Mouse (Mus musculus) CH12.LX (cell line): ENCODE data around the gene Gm19684. TPM values are rescaled to one million over a fixed set of nuclear protein-coding genes. Genes with fewer than 3 reads are reported as not detected.
"Not testable (repeated sequence)": the region's sequence is repeated elsewhere in the genome, so short reads cannot be mapped to it uniquely, and the experiment has no call there.

Experiments used
- DNase-seq: peaks from one replicate; pipeline ENCODE4 v3.0.0-alpha.2; 2013; ENCODE audit errors: extremely low read depth
- H3K27ac ChIP-seq: 2 replicates; pipeline ENCODE4 v1.5.1; 2012; ENCODE audit warnings: low read depth, mild to moderate bottlenecking, control low read depth, moderate library complexity; ENCODE audit not compliant: insufficient read depth
- H3K27me3 ChIP-seq: replicated peaks from 2 replicates; pipeline ENCODE3; 2012; ENCODE audit warnings: inconsistent platforms
- H3K36me3 ChIP-seq, 2 experiments: replicated peaks in 1 of 2; 2 replicates each; pipeline versions ENCODE3 to v1.6.1; 2012; ENCODE audit warnings: inconsistent platforms in 1 of 2, low read length in 1 of 2, mild to moderate bottlenecking in 1 of 2, mixed read lengths in 1 of 2, moderate library complexity in 1 of 2; ENCODE audit not compliant: control insufficient read depth in 1 of 2, insufficient read depth in 1 of 2
- H3K4me1 ChIP-seq, 2 experiments: 2 replicates each; pipeline ENCODE4 v1.6.1; 2012; ENCODE audit warnings: inconsistent platforms in 1 of 2, moderate library complexity in 1 of 2; ENCODE audit not compliant: insufficient read depth in 2 of 2, control insufficient read depth in 1 of 2
- H3K4me2 ChIP-seq: 2 replicates; pipeline ENCODE4 v1.6.1; 2012; ENCODE audit warnings: low read depth, mild to moderate bottlenecking, control low read depth; ENCODE audit not compliant: poor library complexity, insufficient read depth, severe bottlenecking
- H3K4me3 ChIP-seq, 3 experiments: fragments of 150-350 bp in 1 of 3; sonication (generic) in 1 of 3; replicated peaks in 1 of 3; 2 replicates each; pipeline versions ENCODE3 to v1.5.1; 2011 to 2012; ENCODE audit warnings: low read depth in 2 of 3, low read length in 2 of 3, mild to moderate bottlenecking in 2 of 3, moderate library complexity in 2 of 3, control low read depth in 1 of 3, improper control_type of control experiment in 1 of 3, inconsistent platforms in 1 of 3, mixed read lengths in 1 of 3; ENCODE audit not compliant: poor library complexity in 1 of 3
- H3K79me2 ChIP-seq: replicated peaks from 2 replicates; pipeline ENCODE4 v1.6.1; 2012; ENCODE audit warnings: mild to moderate bottlenecking, moderate library complexity; ENCODE audit not compliant: control insufficient read depth, poor library complexity, insufficient read depth, severe bottlenecking; ENCODE audit errors: extremely low read depth
- H3K9ac ChIP-seq: 2 replicates; pipeline ENCODE4 v1.6.1; 2012; ENCODE audit warnings: low read depth, mild to moderate bottlenecking, control low read depth, moderate library complexity; ENCODE audit not compliant: insufficient read depth
- H3K9me3 ChIP-seq: replicated peaks from 2 replicates; pipeline ENCODE3; 2012; ENCODE audit warnings: low read length, inconsistent platforms, mixed read lengths
- HCFC1 ChIP-seq: IDR thresholded peaks from 2 replicates; pipeline ENCODE4 v1.6.1; 2012; ENCODE audit warnings: low read depth, mild to moderate bottlenecking, inconsistent platforms, low read length, improper control_type of control experiment
- JUN ChIP-seq: IDR thresholded peaks from 2 replicates; pipeline ENCODE4 v1.6.1; 2011; ENCODE audit warnings: low read depth, mild to moderate bottlenecking, low read length, improper control_type of control experiment, moderate library complexity; ENCODE audit not compliant: insufficient read depth
- KAT2A ChIP-seq: IDR thresholded peaks from 2 replicates; pipeline ENCODE4 v1.6.1; 2012; ENCODE audit warnings: low read length, improper control_type of control experiment, inconsistent platforms; ENCODE audit not compliant: insufficient replicate concordance
- MAZ ChIP-seq: IDR thresholded peaks from 2 replicates; pipeline ENCODE4 v1.6.1; 2012; ENCODE audit warnings: low read depth, mild to moderate bottlenecking, inconsistent platforms, low read length, improper control_type of control experiment, moderate library complexity
- MEF2A ChIP-seq: IDR thresholded peaks from 2 replicates; pipeline ENCODE4 v1.6.1; 2014; ENCODE audit warnings: low read depth, mild to moderate bottlenecking, inconsistent platforms, low read length, improper control_type of control experiment, borderline replicate concordance
- MYC ChIP-seq: IDR thresholded peaks from 2 replicates; pipeline ENCODE4 v1.6.1; 2011; ENCODE audit warnings: low read depth, mild to moderate bottlenecking, improper control_type of control experiment, low read length
- POLR2A ChIP-seq: IDR thresholded peaks from 2 replicates; pipeline ENCODE4 v1.6.1; 2011; ENCODE audit warnings: low read depth, mild to moderate bottlenecking, improper control_type of control experiment, low read length
- POLR2AphosphoS2 ChIP-seq: IDR thresholded peaks from 2 replicates; pipeline ENCODE4 v1.6.1; 2011; ENCODE audit warnings: low read depth, low read length, improper control_type of control experiment
- RCOR1 ChIP-seq: conservative IDR thresholded peaks from 2 replicates; pipeline ENCODE4 v1.6.1; 2012; ENCODE audit warnings: low read depth, mild to moderate bottlenecking, inconsistent platforms, low read length, improper control_type of control experiment
- TBP ChIP-seq: conservative IDR thresholded peaks from 2 replicates; pipeline ENCODE4 v1.6.1; 2011; ENCODE audit warnings: low read depth, low read length, improper control_type of control experiment
- dilution Hi-C: fragments of 300-500 bp; cut with MboI; formaldehyde crosslinking; loops from 2 replicates; pipeline ENCODE4 v1.14.3; 2020; ENCODE audit warnings: low sequenced_read_pairs; ENCODE audit not compliant: extremely low pct_unique_long_range_greater_than_20kb, extremely low pct_ligation_motif_present
- in situ Hi-C: fragments of 300-500 bp; cut with MboI; formaldehyde crosslinking; loops from 3 replicates; pipeline ENCODE4 v1.14.3; 2019; ENCODE audit warnings: low sequenced_read_pairs, low pct_ligation_motif_present, low pct_unique_long_range_greater_than_20kb, mixed read lengths
- polyA plus RNA-seq: library from polyadenylated mRNA; unstranded; fragments of >175 nt; gene quantifications from 2 replicates; pipeline ENCODE4 v1.2.1, GENCODE M21; 2012; ENCODE audit warnings: low read depth; ENCODE audit not compliant: insufficient read length
- total RNA-seq, 2 experiments: library from RNA; depleted of rRNA; stranded (reverse); fragments of 300-350 nt in 1 of 2; fragments of >200 nt in 1 of 2; gene quantifications; 2 replicates each; pipeline ENCODE4 v1.2.3; 2012 to 2014

Gm19684 gene
- total and polyA plus RNA-seq, 3 experiments = 0.35 to 0.93 (median 0.55) TPM

GRCm38 (mm10) chr17:36083266-36083869 lies 38.1 kb upstream of the Gm19684 start:
- in situ Hi-C loops (loop anchor here (10.0 kb wide), 1 partner anchor 759 kb away; the partner anchor contains the start of gene H2-Q1), dilution Hi-C loops (no loop called here)
- H3K79me2 ChIP-seq = no peaks in the 10 kb centered on the region
- peak overlapping the region; percentile 41 to 69 (median 48) for H3K4me3 ChIP-seq
- DNase-seq = peak; percentile 18
- H3K27ac ChIP-seq = no peak overlapping the region
- peaks cover 9% of the 10 kb centered on the region for H3K27me3 ChIP-seq
- no peaks in the 10 kb centered on the region for H3K36me3 ChIP-seq
- no peaks in the 10 kb centered on the region for H3K9me3 ChIP-seq
- H3K9ac ChIP-seq = peak overlapping the region; percentile 48; the same call in 1 of the 2 replicates
- H3K4me2 ChIP-seq = peak overlapping the region; percentile 68
- TF ChIP-seq HCFC1 (no peak), MYC (no peak)
- peaks cover 2 to 4% of the 10 kb centered on the region in 2 experiments; a peak in 1 of 4 replicates for H3K4me1 ChIP-seq

GRCm38 (mm10) chr17:36083870-36084451 lies 37.5 kb upstream of the Gm19684 start:
- H3K4me1 ChIP-seq = peaks cover 2 to 4% of the 10 kb centered on the region in 2 experiments; a peak in 1 of 4 replicates
- peak overlapping the region; percentile 41 to 69 (median 48) for H3K4me3 ChIP-seq
- no peak for DNase-seq
- in situ Hi-C loops (loop anchor here (10.0 kb wide), 1 partner anchor 759 kb away; the partner anchor contains the start of gene H2-Q1), dilution Hi-C loops (no loop called here)
- H3K36me3 ChIP-seq = no peaks in the 10 kb centered on the region
- TF ChIP-seq MEF2A = no peak
- no peak for TF ChIP-seq HCFC1
- TF ChIP-seq POLR2A = no peak
- TF ChIP-seq TBP = no peak
- no peak for TF ChIP-seq RCOR1
- TF ChIP-seq KAT2A = no peak
- TF ChIP-seq MAZ = no peak
- TF ChIP-seq POLR2AphosphoS2 = no peak
- no peak for TF ChIP-seq JUN
- H3K9me3 ChIP-seq = no peaks in the 10 kb centered on the region
- no peak overlapping the region for H3K27ac ChIP-seq
- peak overlapping the region; percentile 48; the same call in 1 of the 2 replicates for H3K9ac ChIP-seq
- peak overlapping the region; percentile 68 for H3K4me2 ChIP-seq
- no peaks in the 10 kb centered on the region for H3K79me2 ChIP-seq
- H3K27me3 ChIP-seq = peaks cover 9% of the 10 kb centered on the region

GRCm38 (mm10) chr17:36085976-36086375 lies 35.5 kb upstream of the Gm19684 start:
- DNase-seq, H3K4me1 ChIP-seq, H3K27me3 ChIP-seq, H3K9me3 ChIP-seq, H3K27ac ChIP-seq, dilution Hi-C loops, H3K79me2 ChIP-seq, H3K9ac ChIP-seq, H3K4me3 ChIP-seq, H3K4me2 ChIP-seq, H3K36me3 ChIP-seq: not testable (repeated sequence)
- in situ Hi-C loops = loop anchor here (10.0 kb wide), 1 partner anchor 761 kb away; the partner anchor contains the start of gene H2-Q1

GRCm38 (mm10) chr17:36091933-36092332 lies 29.5 kb upstream of the Gm19684 start:
- in situ Hi-C loops = loop anchor here (10.0 kb wide), 1 partner anchor 63 kb away; no protein-coding TSS in a partner anchor
- H3K79me2 ChIP-seq, DNase-seq, H3K27me3 ChIP-seq, H3K4me3 ChIP-seq, H3K9me3 ChIP-seq, H3K4me1 ChIP-seq, H3K9ac ChIP-seq, H3K36me3 ChIP-seq, dilution Hi-C loops, H3K27ac ChIP-seq, H3K4me2 ChIP-seq: not testable (repeated sequence)

GRCm38 (mm10) chr17:36092520-36092919 lies 29.0 kb upstream of the Gm19684 start:
- H3K4me3 ChIP-seq, H3K4me1 ChIP-seq, H3K9me3 ChIP-seq, H3K9ac ChIP-seq, H3K79me2 ChIP-seq, H3K36me3 ChIP-seq, H3K27ac ChIP-seq, dilution Hi-C loops, H3K27me3 ChIP-seq, H3K4me2 ChIP-seq, DNase-seq: not testable (repeated sequence)
- in situ Hi-C loops = loop anchor here (10.0 kb wide), 1 partner anchor 62 kb away; no protein-coding TSS in a partner anchor
